Mouse (Mus musculus) E14TG2a.4 (cell line): ENCODE measurements around the gene Srxn1.

ENCODE experiments used
- CTCF ChIP-seq: conservative IDR thresholded peaks from 2 replicates; pipeline ENCODE4 v1.5.1; 2014; ENCODE audit warnings: low read length
- NANOG ChIP-seq: IDR thresholded peaks from 2 replicates; pipeline ENCODE4 v1.6.1; 2014; ENCODE audit warnings: borderline replicate concordance, low read length, mixed read lengths

GRCm38 (mm10) chr2:152077337-152077736 is 28.0 kb upstream of the Srxn1 start:
- TF ChIP-seq CTCF (no peak), NANOG (no peak)
